Mouse (Mus musculus) ovary, postnatal 10 days (tissue): ENCODE measurements around the gene Tmem158.

Experiments
- DNase-seq: peaks from one replicate; pipeline ENCODE4 v3.0.0; 2022; ENCODE audit warnings: low spot score

The Tmem158 gene

DNA sequence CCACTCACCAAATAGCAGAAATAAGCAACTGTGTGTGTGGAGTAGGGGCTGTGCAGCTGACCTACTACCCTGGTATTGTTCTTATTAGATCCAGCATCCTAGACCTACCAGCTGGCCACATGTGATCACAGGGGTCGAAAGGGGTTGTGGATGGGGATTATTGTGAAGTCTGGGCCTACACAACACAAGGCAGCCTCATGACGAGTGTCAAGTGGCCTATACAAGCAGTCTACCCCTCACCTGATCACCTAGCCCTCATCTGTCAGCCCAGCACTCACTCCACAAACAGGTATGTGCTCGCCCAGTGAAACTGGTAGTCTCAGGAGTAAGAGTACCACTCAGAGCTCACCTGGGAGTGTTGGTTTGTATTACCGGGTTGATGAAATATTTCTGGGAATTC, 15.4 kb downstream of the Tmem158 start:
- no peak for DNase-seq

DNA sequence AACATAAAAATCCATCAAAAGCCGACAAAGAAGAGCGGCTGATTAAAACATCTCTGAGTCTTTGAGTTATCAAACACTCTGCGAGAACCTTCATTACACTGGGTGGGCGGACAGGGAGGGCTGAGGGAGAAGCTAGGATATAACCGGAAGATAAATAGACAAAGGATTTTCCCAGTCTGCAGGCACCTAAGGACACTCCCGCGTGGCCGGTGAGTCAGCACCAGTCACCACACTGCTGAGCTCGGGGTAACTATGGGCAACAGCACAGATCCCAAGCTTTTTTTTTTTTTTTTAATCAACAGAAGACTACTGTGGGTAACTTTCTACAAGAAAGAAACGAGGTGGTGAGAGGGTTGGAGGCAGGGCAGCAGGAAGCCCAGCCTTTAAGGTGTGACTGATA, 16.6 kb downstream of the Tmem158 start:
- no peak for DNase-seq

DNA sequence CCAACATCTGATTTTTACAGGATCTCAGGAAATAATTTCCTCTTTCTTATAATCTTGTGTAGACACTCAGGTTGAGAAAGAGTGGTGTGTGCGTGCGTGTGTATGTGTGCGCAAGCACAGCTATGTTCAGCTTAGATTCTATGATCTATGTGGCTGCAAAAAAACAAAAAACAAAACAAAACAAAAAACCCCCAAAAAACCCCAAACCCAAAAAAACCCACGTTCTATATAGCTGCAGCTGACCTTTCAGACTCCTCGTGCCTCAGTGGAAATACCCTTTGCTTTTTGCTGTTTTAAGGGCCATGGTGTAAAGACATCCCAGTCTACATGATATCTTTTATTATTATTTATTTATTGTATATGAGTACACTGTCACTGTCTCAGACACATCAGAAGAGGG, 19.4 kb downstream of the Tmem158 start:
- DNase-seq: no peak

DNA sequence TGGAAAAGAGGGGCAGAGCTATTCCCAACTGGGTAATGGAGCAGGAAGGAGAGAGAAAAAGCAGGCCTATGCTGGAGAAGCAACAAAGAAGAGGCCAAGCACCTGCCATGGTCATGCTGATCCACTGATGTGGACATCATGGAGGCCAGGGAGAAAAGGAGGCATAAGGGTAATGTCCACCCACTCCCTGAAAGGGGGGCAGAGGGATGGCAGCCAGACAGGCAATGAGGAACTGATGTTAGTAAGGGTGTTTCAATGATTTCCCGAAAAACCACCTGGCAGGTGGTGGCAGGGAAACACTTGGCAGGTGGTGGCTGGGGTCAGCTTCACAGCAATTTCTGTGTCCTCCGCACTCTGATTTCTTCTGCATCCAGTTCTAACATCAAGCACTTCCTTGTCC, 19.8 kb downstream of the Tmem158 start:
- DNase-seq: no peak

DNA sequence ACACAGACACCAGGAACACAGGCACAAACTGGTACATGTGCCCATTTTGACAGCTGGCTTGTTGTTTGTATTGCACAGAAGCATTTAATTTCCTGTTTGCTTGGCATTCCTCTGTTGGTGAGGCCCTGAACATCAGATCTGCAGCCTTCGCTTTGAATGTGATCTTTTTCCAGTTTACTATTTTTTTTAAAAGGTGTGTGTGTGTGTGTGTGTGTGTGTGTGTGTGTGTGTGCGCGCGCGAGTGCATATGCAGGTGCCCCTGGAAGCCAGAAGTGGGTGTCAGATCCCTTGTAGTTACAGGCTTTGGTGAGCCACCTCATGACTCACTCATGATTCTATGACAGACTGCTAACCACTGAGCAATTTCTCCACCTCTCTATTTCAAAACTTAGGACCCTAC, 20.3 kb downstream of the Tmem158 start:
- DNase-seq: no peak

DNA sequence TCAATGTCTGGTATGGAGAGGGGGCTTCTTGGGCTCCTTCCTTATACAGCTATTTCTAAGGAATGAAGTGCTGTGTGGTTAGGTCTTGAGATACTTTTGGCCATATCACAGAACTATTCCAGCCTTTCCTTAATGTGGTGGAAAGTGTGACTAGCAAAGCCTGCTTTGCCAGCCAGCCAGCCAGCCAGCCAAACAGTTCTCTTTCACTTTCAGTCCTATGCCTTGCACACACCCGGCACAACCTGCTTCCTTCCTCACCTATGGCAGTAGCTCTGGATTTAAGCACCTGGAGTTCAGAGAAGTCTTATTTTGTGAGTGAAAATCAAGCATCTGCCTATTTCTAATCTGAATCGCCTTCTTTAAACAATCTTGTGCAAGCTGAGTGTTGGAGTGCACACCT, 20.9 kb downstream of the Tmem158 start:
- no peak for DNase-seq

DNA sequence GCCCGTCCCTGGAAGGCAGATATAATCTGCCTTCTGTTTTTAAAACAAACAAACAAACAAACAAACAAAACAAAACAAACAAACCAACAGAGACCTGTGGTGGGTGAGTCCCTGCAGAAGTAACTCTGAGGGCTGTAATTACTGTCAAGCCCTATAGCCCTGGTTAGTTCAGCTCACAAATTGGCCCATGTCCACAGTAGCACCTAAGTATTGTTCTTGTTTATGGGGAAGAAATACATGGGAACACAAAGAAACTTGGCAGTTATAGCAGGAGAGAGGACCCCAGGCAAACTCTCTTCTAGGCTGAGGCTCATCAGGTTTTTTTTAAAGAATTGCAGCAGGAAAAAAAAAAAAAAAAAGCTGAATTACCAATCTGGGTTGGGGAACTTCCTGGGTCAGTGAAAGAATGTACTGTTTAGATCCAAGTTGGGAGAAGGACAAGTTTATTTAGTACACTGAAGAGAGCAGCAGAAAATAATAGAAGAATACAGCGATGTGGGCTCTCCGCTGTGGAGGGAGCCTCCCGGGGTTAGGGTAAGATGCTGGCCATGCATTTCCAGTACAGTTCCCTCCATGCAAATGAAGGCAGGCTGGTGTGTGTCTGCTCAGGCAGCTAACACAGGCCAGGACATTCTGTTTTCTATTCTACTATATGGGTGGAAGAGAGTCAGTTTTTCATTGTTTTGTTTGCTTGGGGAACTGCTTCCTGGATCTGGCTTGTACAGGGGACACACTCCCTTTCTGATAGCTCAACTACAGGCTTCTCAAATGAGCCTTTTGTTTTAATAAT, 22.1 kb downstream of the Tmem158 start:
- no peak for DNase-seq

DNA sequence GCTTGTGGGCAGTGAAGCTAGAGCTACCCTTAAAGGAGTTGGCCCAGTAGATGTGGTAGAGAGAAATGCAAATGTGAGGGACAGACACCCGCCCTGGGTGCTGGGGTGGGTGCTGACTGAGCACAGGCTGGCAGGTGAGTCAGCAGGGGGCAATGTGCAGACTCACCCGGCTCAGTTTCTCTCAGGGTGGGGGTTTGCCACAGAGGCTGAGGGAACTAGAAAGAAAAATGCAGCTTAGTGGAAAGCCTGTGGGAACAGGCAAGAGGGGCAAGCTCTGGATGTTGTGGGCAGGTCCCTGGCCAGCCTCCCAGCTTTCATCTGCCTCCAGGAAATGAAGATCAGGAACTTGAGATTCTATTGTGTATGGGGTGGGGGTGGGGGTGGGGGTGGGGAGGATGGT, 22.8 kb downstream of the Tmem158 start:
- no peak for DNase-seq

DNA sequence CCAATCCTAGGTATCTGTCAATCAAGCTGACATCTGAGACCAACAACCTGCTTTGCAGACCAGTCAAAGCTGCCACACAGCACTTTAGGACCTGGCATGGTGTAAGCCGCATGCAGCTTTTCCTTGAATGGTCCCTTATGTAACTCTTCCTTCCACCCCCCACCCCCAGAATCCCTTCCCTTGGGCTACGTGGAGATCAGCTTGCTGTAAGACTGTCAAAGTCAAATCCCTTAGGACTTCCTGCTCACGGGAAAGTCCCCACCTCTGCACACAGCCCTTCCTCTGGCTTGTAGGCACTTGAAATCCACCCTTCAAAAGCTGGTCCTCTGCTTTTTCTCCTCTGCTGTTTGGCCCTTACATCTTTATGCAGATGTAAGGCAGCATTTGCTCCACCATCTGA, 24.9 kb downstream of the Tmem158 start:
- DNase-seq: no peak

DNA sequence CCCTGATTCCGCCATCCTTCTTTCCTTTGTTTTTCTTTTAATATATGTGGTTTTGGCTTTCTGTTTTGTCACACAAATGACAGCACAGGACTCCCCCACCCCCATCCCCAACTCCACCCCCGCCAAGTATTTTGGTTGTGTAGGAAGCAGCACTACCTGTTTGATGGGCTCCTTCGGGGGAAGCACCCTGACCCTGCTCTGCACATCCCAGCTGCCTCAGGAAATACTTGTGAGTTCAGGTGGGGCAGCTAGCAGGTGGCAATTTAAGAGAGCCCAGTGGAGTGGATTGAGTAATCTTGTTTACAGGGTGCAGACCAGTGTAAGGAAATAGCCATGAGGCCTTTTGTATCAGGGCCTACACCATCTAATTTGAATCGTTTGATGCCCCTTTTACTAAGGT, 30.7 kb downstream of the Tmem158 start:
- DNase-seq: no peak

DNA sequence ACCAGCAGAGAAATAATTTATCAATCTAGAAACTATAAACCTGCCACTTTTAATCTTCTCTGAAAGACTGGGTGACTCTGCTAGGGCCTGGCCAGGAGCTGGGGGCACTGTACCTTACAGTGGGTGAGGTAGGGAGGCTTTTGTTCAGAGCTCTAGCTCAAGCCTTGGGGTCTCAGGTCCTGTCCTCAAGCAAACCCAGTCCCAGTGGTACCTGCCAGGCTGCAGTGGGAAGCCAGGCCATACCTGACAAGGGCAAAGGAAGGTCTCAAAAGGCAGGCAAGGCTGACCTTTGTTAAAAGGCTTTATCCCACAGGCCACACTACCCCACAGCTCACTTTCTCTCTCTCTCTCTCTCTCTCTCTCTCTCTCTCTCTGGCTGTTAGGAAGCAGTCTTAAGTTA, 31.9 kb downstream of the Tmem158 start:
- no peak for DNase-seq

DNA sequence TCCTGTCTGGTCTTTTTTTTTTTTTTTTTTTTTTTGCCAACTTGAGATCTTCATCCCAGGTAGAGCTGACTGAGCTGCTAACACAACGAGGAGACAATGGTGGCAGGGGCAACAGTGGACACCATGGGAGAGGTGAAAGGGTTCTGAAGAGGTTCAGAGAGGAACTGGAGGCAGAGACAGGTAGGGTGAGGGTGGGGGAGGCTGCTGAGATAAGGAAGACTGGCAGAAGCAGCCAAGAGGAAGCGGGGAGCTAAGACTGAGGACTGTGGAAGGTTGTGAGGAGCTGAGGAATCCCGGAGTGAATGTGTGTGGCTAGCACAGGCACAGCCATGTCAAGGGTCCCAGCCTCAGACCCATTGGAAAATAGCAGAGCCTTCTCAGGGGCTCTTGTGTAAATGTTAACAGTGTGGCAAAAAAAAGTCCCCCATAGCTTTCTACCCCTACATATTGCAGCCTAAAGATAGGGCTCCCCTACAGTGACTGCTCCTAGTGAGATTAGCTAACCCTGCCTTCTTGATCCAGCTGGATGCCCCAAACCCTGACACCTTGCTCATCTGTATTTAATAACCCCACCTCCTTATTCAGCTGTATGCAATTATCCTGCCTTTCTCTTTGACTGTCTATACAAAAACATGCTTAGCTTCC, 33.3 kb downstream of the Tmem158 start:
- no peak for DNase-seq

DNA sequence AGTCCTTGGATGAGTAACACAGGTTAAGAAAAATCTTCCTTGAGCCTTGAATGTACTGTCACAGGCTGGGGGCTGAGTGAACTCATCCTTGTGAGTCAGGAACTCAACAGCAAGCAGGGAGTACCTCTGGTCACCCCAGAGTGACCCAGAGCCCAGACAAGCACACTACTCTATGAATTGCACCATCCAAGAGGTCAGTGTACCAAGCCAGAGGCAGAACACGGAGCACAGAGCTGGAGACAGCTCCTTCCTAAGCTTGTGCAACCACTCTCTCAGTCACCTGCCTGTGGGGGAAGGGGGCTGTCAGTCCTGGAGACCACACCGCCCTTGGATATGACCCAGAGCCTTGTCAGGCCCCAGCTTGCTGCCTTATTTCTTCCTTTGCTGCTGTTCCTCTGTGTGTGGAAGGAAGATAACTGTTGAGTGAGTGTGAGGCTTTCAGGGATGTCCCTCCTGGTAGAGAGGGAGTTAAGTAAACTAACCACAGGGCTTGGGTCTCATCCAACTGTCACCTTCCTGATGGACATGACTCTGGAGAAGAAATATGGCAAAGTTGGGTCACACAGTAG, 35.6 kb downstream of the Tmem158 start:
- no peak for DNase-seq

DNA sequence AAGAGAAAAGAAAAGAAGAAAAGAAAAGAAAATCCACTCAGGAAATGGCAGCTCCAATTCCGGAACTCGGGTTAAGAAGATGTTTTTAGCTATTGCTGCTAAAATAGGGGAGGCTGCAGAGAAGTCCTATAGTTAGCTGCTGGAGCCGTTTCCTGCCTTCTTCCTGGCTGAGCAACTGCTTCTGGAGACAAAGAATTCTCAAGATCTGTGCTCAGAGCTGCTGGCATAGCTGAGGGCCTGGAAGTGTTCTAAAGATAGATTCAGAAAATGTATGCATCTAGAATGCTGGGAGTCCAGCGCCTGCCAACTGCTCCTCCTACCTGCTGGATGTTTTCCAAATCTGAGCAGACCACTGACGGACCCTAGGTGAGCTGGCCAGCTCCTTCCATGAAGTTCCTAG, 40.7 kb downstream of the Tmem158 start:
- no peak for DNase-seq

DNA sequence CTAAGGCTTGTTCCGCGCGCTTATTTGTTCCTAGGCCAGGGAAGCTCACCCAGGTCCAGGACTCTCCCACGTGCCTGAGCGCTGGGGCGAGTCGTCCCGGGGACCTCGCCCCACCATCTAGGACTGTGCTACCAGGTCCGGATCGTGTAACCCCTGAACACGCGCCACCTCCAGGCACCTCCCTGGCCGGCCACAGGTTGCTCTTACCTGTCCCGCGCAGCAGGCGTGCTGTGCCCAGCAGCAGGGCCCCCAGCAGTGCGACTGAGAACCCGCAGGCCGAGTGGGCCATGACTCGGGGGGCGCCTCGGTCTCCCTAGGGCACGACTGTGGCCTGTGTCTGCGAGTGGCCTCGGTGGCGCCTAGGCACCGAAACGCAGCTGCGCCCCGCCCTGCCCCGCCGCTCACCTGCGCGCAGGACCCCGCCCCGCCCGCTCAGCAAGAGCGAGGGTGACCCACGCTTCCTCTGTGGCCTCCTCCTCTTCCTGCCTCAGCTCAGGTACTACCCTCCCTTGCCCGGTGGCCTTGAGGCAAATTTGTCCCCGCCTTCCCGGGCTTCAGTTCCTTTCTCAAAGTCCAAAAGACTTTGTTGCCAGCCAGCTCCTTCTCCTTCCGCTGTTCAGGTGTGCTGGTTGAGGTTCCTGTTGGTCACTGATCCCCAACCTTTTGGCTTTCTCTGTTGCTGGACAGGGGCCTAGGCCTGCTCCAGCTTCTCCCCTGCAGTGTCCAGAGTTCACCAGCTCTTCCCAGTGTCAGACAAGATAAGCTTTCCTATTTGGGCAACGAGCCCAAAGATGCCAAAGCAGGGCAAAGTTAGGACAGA, 44.7 kb downstream of the Tmem158 start, which contains the start of gene Cdcp1:
TSS of gene Cdcp1 (minus strand) at position 418 of the 820 bp plus-strand sequence.
- no peak for DNase-seq

DNA sequence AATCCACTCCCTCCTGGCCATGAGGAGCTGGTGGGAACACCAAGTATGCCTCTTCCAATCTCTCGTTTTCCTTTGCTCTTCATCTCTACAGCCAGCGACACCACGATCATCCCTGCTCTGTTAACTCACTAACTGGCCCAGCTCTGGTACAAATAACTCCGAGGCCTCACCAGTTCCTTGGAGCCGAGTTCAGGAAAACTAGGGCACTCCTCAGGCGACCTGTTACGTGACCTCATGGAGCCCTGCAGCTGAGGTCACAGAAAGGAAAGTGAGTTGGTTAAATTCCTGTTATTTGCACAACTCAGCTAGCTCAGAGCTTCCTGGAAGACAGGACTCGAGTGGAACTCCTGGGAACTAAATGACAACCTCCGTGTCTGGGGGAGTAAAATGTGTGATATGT, 47.2 kb downstream of the Tmem158 start:
- no peak for DNase-seq
